In the genomic region with DNA sequence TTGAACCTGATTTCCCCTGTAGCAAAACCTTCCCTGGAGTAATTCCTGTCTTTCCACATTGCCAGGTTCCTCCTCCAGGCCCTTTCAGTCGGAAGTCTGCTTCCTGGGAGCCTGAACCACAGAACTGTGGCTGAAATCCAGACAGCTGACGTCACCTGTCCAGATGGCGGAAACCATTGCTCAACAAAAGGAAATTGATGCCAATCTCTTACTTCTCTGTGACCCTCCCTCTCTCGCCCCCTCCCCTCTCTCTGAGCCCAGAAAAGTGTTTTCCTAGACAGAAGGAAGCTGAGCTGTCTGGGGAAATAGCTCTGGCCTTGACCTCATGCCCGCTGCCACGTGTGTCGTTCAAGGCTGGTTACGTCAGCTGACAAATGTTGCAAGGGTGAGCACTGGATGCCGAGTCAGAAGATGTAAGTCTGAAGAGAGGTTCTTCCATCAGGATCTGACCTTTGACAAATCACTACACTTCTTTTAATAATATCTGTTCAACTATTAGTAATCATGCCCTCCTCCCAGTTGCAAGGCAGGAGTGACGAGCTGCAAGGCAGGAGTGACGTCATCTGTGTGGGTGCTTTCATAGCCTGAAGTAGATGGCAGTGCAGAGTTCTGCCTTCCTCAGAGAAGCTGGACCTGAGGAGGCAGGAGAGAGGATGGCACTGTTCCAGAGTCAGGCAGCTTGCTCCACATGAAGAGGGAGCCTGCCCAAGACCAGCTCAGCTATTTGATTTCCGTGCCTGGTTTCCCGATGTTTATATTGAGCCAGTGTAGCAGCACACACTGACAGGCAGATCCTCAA, we compare ENCODE assay signal across 8 mouse cellular contexts. TPM values are rescaled to one million over a fixed set of nuclear protein-coding genes. Genes with fewer than 3 reads are reported as not detected.
DNase-seq lines count a peak whose midpoint lies in the region; ATAC-seq lines count a peak whose summit lies in the region.

No protein-coding gene starts in this region.

- H3K27ac ChIP-seq in forebrain, embryonic 14.5 days (ENCODE audit: low read depth, low read length) = peak overlapping the region; percentile 50; the same call in 1 of the 2 replicates
- H3K27ac ChIP-seq in heart, embryonic 15.5 days = peak overlapping the region; percentile 75
- H3K27ac ChIP-seq in liver, embryonic 15.5 days (replicated peaks) = no peak overlapping the region; the same call in 1 of the 2 replicates

- DNase-seq in 416B (ENCODE audit: low read depth) = peak; percentile 95
- DNase-seq in brain, adult 2 months (ENCODE audit: low read depth, low spot score) = peak; percentile 98
- peak; percentile 83 for DNase-seq in forebrain, embryonic 14.5 days (ENCODE audit: low spot score)
- peak; percentile 78 for DNase-seq in kidney, postnatal 14 days
- DNase-seq in ovary, postnatal 36 days (ENCODE audit: low spot score) = peak; percentile 62
- DNase-seq in natural killer cell, adult 2 months (ENCODE audit: low spot score in 2 of 2) = no peak

- 0 out of 2 replicates have a peak overlapping the region, but pooled peaks have one; percentile 2 for H3K4me2 ChIP-seq in forebrain, embryonic 14.5 days (ENCODE audit: low read length)
- H3K4me2 ChIP-seq in heart, embryonic 15.5 days = peak overlapping the region; percentile 14; the same call in 1 of the 2 replicates
- no peak overlapping the region for H3K4me2 ChIP-seq in liver, embryonic 15.5 days

- no peaks in the 10 kb centered on the region for H3K36me3 ChIP-seq in forebrain, embryonic 14.5 days (ENCODE audit: control insufficient read depth, insufficient read depth, low read length)
- H3K36me3 ChIP-seq in heart, embryonic 15.5 days = no peaks in the 10 kb centered on the region
- H3K36me3 ChIP-seq in liver, embryonic 15.5 days (replicated peaks) = no peaks in the 10 kb centered on the region

- H3K9ac ChIP-seq in forebrain, embryonic 14.5 days (ENCODE audit: low read length) = no peak overlapping the region
- H3K9ac ChIP-seq in heart, embryonic 15.5 days = no peak overlapping the region
- H3K9ac ChIP-seq in liver, embryonic 15.5 days = no peak overlapping the region

- no peaks in the 10 kb centered on the region for H3K27me3 ChIP-seq in forebrain, embryonic 14.5 days (replicated peaks; ENCODE audit: control insufficient read depth, insufficient read depth, low read length)
- H3K27me3 ChIP-seq in heart, embryonic 15.5 days = no peaks in the 10 kb centered on the region
- H3K27me3 ChIP-seq in liver, embryonic 15.5 days = no peaks in the 10 kb centered on the region; the same call in 1 of the 2 replicates

- H3K4me3 ChIP-seq in forebrain, embryonic 14.5 days (ENCODE audit: low read depth, low read length) = no peak overlapping the region
- H3K4me3 ChIP-seq in heart, embryonic 15.5 days = no peak overlapping the region
- H3K4me3 ChIP-seq in liver, embryonic 15.5 days (replicated peaks) = no peak overlapping the region

- H3K4me1 ChIP-seq in forebrain, embryonic 14.5 days (ENCODE audit: control insufficient read depth, insufficient read depth, low read length) = peaks cover 4% of the 10 kb centered on the region
- H3K4me1 ChIP-seq in heart, embryonic 15.5 days (replicated peaks) = peaks cover 28% of the 10 kb centered on the region
- H3K4me1 ChIP-seq in liver, embryonic 15.5 days (replicated peaks) = peaks cover 24% of the 10 kb centered on the region

- WGBS in forebrain, embryonic 14.5 days = 45% methylated on average over 13 of the region's 13 CpGs
- 26% methylated on average over 13 of the region's 13 CpGs for WGBS in heart, embryonic 15.5 days
- 29% methylated on average over 13 of the region's 13 CpGs for WGBS in liver, embryonic 15.5 days (ENCODE audit: insufficient replicate concordance)

- peak; percentile 77 for ATAC-seq in forebrain, embryonic 14.5 days
- peak; percentile 51 for ATAC-seq in heart, embryonic 15.5 days (replicated peaks; ENCODE audit: insufficient number of reproducible peaks, insufficient read depth, low FRiP score, low read depth)
- 0 out of 2 replicates have a peak, but pooled peaks have one; percentile 22 for ATAC-seq in liver, embryonic 15.5 days (ENCODE audit: insufficient read depth)

- no peaks in the 10 kb centered on the region for H3K9me3 ChIP-seq in forebrain, embryonic 14.5 days (replicated peaks; ENCODE audit: control insufficient read depth, low read length)
- H3K9me3 ChIP-seq in heart, embryonic 15.5 days (replicated peaks) = no peaks in the 10 kb centered on the region
- no peaks in the 10 kb centered on the region for H3K9me3 ChIP-seq in liver, embryonic 15.5 days (replicated peaks)

RNA-seq across cellular contexts. Expression of a gene that starts 44.5 kb away (rescaled TPM):
- polyA plus RNA-seq in forebrain, embryonic 14.5 days (2014; fragmentation: Nextera tagmentation; extraction: Ambion mirVana) = 4.6 and 5.0 TPM in 2 replicates
- 49.7 and 56.5 TPM in 2 replicates for polyA plus RNA-seq in heart, embryonic 15.5 days (2015; fragmentation: Nextera tagmentation; extraction: Ambion mirVana)
- 22.9 and 23.7 TPM in 2 replicates for polyA plus RNA-seq in liver, embryonic 15.5 days (2015; fragmentation: Nextera tagmentation; extraction: Ambion mirVana)

RNA-seq across cellular contexts. Expression of a gene that starts 46.0 kb away (rescaled TPM):
- polyA plus RNA-seq in forebrain, embryonic 14.5 days (2014; fragmentation: Nextera tagmentation; extraction: Ambion mirVana) = 68.5 and 78.2 TPM in 2 replicates
- polyA plus RNA-seq in heart, embryonic 15.5 days (2015; fragmentation: Nextera tagmentation; extraction: Ambion mirVana) = 103 and 109 TPM in 2 replicates
- polyA plus RNA-seq in liver, embryonic 15.5 days (2015; fragmentation: Nextera tagmentation; extraction: Ambion mirVana) = 33.7 and 42.4 TPM in 2 replicates

Comparison
In these comparisons a context has a peak if more than half of its experiments do, and no peak if none do; other contexts are left out.
1. DNase-seq: peak in 416B (single experiment), brain, adult 2 months (single experiment), forebrain, embryonic 14.5 days (single experiment), kidney, postnatal 14 days (single experiment) and ovary, postnatal 36 days (single experiment); none in natural killer cell, adult 2 months (0 of 2).
2. ATAC-seq: peak in every context shown above with its lines; median percentile 77 in forebrain, embryonic 14.5 days; 51 in heart, embryonic 15.5 days; 22 in liver, embryonic 15.5 days.